Mouse (Mus musculus): ENCODE measurements around the gene C8g. TPM values are rescaled to one million over a fixed set of nuclear protein-coding genes. Genes with fewer than 3 reads are reported as not detected.
A peak's percentile ranks its signal among the peaks of the same experiment; 100 is the strongest.

C8g gene
- 5.2 TPM for polyA plus RNA-seq (2021)

GRCm38 (mm10) chr2:25501593-25502486 is at the start of gene C8g:
Gene C8g (minus strand): TSS chr2:25501719.
- ChIA-PET CTCF (interaction anchor here (1.3 kb wide), 1 partner anchor 22 kb away, joined by 3 read pairs; no protein-coding TSS in a partner anchor), POLR2A (interaction anchor here (2.7 kb wide), 1 partner anchor 46 kb away, joined by 9 read pairs; no protein-coding TSS in a partner anchor)
- no peak for TF ChIP-seq CTCF (IDR thresholded peaks at IDR 0.05)
- no peak for ATAC-seq
- no peak for DNase-seq (ENCODE audit: low read depth, low spot score)
- in situ Hi-C loops (cut with MboI; ENCODE audit: low pct_unique_long_range_greater_than_20kb) = no loop called here
- H3K27me3 ChIP-seq = no peaks in the 10 kb centered on the region

DNA sequence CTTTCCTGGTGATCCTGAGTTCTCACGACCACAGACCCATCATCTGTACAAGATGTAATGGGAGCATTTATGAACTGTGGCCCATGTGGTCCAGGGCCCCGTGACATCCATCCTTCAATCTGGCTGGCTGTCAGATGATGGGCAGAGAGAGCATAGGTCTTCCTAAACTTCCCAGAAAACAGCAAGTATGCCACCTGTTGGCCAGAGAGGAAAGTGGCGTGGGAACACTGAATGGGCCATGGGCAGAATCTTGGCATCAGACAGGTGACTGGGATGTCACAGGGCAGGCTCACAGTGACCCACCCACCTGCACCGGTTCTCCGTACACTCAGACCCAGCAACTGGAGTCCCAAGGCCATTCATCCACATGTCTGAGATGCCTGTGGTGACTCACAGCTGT is 49.7 kb upstream of the C8g start:
- no peak for DNase-seq (ENCODE audit: low read depth, low spot score)
- POLR2A ChIA-PET = interaction anchor here (0.6 to 0.8 kb wide), 2 partner anchors 16 to 38 kb away, joined by 3 to 5 read pairs; no protein-coding TSS in a partner anchor

GRCm38 (mm10) chr2:25549021-25549991 is 47.8 kb upstream of the C8g start:
- peak; percentile 77 for DNase-seq (ENCODE audit: low read depth, low spot score)
- CTCF ChIA-PET = interaction anchor here (1.1 to 5.7 kb wide), 6 partner anchors 9 to 50 kb away, joined by 4 to 35 read pairs (median 4); partner anchors contain the start of gene Edf1
- in situ Hi-C loops (cut with MboI; ENCODE audit: low pct_unique_long_range_greater_than_20kb) = no loop called here
- POLR2A ChIA-PET = interaction anchor here (0.9 kb wide), 1 partner anchor 45 kb away, joined by 3 read pairs; no protein-coding TSS in a partner anchor
- TF ChIP-seq CTCF (IDR thresholded peaks at IDR 0.05) = no peak
- no peak for ATAC-seq
- no peaks in the 10 kb centered on the region for H3K27me3 ChIP-seq

More for the DNA sequence above, 49.7 kb upstream of the C8g start:
- CTCF ChIA-PET = interaction anchor here (1.0 to 5.7 kb wide), 3 partner anchors 31 to 98 kb away, joined by 3 to 35 read pairs (median 4); no protein-coding TSS in a partner anchor
- no peak for ATAC-seq
- TF ChIP-seq CTCF (IDR thresholded peaks at IDR 0.05) = no peak
- in situ Hi-C loops (cut with MboI; ENCODE audit: low pct_unique_long_range_greater_than_20kb) = loop anchor here (5.0 kb wide), 2 partner anchors 34 to 119 kb away; no protein-coding TSS in a partner anchor
- no peaks in the 10 kb centered on the region for H3K27me3 ChIP-seq

DNA sequence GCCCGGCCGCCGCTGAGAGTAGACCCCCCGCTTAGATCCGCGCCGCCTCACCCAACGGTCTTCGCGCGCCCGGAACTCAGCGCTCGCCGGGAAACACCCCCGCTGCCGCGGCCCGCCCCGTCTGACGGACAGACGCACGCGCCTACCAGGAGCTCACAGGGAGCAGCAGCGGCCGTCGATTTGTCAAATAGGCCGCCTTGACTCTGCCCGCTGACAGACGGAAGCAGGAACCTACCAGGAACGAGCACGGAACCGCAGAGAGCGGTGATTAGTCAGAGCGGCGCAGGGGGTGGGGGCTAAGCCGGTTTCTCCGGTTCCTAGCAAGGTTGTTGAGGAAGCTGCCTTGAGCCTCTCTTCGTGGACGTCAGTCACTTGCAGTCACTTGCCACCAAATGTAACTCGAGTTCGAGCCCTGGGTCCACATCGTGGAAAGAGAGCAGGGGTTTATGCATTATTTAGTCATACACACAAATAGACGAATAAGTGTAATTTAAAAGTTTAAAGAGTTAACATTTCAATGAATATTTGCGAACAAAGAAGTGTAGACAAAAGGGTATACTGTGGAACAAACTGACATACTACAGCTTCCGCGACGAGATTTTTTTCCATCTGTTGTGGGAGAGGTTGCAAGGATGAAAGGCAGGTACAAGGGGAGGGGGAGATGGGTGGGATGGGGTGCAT is 45.4 kb upstream of the C8g start, which contains the start of gene Traf2:
Gene Traf2 (minus strand): TSS at position 130 of the 681 bp plus-strand sequence.
- no peaks in the 10 kb centered on the region for H3K27me3 ChIP-seq
- ChIA-PET POLR2A (interaction anchor here (0.7 to 2.3 kb wide), 4 partner anchors 10 to 45 kb away, joined by 3 to 9 read pairs (median 6); partner anchors contain the start of genes C8g, Edf1 and Fbxw5), CTCF (interaction anchor here (1.1 to 5.7 kb wide), 5 partner anchors 9 to 146 kb away, joined by 3 to 35 read pairs (median 5); partner anchors contain the start of gene Edf1)
- in situ Hi-C loops (cut with MboI; ENCODE audit: low pct_unique_long_range_greater_than_20kb) = no loop called here
- DNase-seq (ENCODE audit: low read depth, low spot score) (peak; percentile 93), ATAC-seq (peak; percentile 99)
- TF ChIP-seq CTCF (IDR thresholded peaks at IDR 0.05) = no peak

DNA sequence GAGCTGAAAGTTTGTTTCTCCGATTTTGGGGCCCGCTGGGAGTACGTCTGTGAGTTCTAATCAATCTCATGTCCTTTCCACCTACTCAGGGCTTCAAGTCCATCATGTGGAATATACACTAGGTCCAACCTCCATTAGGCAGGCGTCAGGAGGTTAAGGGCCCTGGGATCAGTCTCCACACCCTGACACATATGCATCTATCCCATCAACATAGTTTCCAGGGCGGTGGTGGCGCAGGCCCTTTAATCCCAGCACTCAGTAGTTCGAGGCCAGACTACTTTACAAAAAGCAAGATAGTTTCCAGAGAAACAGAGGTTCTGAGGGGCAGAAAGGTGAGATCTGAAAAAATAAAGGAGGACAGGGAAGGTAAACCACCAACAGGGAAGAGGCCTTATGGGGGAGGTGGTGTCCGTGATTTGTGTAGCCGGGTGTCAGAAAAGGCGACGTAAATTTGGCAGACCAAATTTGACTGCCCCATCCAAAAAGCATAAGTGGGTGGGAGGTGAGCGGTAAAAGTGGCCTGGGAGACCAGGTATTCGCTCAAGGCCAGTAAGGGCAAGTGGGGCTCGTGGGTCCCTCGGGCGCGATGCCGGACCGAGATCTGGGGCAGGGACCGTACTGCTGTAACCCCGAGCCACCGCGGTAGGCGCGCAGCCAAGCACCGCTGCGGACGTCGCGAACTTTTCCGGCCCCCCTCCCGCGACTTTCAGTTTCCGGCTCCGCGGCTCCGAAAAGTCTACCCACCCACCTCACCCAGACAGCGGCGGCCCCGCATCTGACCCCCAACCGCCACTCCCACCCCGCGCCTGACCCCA is 44.7 kb upstream of the C8g start:
- no peak for TF ChIP-seq CTCF (IDR thresholded peaks at IDR 0.05)
- ATAC-seq (peak; percentile 17), DNase-seq (ENCODE audit: low read depth, low spot score) (no peak)
- ChIA-PET POLR2A (interaction anchor here (1.5 to 2.3 kb wide), 2 partner anchors 8 to 11 kb away, joined by 4 to 9 read pairs; partner anchors contain the start of gene Edf1), CTCF (interaction anchor here (1.7 to 5.7 kb wide), 3 partner anchors 12 to 145 kb away, joined by 3 to 35 read pairs (median 9); partner anchors contain the start of gene Edf1)
- H3K27me3 ChIP-seq = no peaks in the 10 kb centered on the region
- in situ Hi-C loops (cut with MboI; ENCODE audit: low pct_unique_long_range_greater_than_20kb) = no loop called here

DNA sequence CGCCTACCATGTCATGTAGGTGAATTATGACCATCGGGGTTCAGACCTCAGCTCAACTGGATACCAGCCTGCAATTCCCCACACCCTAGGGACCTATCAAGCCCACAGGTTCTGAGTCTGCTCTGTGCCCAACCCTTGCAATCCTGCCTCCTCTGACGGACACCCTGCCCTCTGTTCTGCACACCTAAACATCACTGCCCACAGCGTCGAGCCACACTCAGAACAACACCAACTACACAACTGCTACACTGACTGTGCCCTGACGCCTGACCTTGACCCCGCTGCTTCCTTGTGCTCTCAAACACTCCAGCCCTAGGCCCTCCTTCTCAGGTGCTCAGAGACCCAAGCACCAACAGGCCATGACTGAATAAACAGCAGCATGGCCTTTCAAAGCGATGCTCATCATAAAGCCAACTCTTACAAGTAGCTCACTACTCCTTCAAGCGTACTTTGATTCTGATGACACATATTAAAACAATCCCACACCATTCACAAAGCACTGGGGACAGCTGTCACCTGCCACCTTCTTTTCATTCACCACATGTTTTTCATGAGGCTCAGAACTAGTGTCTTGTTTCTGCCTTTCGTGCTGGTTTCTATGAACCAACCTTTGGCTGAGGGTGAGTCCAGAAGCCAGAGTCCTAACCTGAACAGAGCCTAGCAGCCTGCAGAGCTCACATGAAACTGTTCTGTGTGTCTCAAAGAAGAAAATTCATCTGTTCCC is 40.3 kb upstream of the C8g start:
- DNase-seq (ENCODE audit: low read depth, low spot score) (no peak), ATAC-seq (no peak)
- CTCF ChIA-PET = interaction anchor here (1.1 kb wide), 1 partner anchor 8 kb away, joined by 3 read pairs; no protein-coding TSS in a partner anchor
- in situ Hi-C loops (cut with MboI; ENCODE audit: low pct_unique_long_range_greater_than_20kb) = no loop called here
- TF ChIP-seq CTCF (IDR thresholded peaks at IDR 0.05) = no peak
- POLR2A ChIA-PET = interaction anchor here (2.4 kb wide), 1 partner anchor 15 kb away, joined by 8 read pairs; the partner anchor contains the start of gene Edf1
- no peaks in the 10 kb centered on the region for H3K27me3 ChIP-seq

DNA sequence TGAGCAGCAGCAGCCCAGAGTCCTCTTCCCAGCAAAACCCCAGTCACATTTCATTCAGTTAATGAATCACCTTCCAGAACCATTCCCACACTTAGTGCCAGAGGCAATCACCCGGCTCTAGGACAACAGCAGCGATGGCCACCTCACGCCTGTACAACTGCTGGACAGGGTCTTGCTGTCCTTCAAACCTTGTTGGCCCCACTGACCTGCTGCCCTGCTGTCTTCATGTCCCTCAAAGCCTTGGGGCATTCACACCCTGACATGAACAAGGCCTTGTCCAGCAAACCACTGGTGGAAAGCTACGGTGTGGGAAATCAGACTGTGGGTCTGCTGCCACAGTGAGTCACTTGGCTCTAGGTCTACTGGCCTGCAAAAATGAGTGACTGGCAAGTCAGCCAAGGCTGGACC is 39.0 kb upstream of the C8g start:
- in situ Hi-C loops (cut with MboI; ENCODE audit: low pct_unique_long_range_greater_than_20kb) = no loop called here
- DNase-seq (ENCODE audit: low read depth, low spot score) (peak; percentile 87), ATAC-seq (peak; percentile 66)
- CTCF ChIA-PET = no interaction called here
- POLR2A ChIA-PET = interaction anchor here (0.5 to 2.4 kb wide), 4 partner anchors 13 to 42 kb away, joined by 3 to 8 read pairs (median 4); partner anchors contain the start of genes Edf1 and Fbxw5
- no peaks in the 10 kb centered on the region for H3K27me3 ChIP-seq
- no peak for TF ChIP-seq CTCF (IDR thresholded peaks at IDR 0.05)

DNA sequence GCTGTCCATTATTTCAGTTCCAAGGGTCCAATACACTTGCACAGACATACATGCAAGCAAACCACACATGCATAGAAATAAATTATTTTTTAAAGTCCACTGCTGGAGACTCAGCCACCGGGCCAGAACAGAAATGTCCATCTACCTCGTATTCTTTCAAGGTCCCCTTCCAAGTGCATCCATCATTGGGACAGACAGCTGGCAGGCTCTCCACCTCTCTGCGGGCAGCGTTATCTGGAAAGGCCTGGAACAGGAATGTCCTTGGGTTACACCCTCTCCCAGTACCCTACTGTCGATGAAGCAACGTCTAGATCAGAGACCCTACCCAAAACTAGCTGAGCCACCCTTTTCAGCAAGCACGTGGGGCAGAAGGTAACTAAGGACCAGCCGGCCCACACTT is 35.0 kb upstream of the C8g start:
- no peak for TF ChIP-seq CTCF (IDR thresholded peaks at IDR 0.05)
- H3K27me3 ChIP-seq = no peaks in the 10 kb centered on the region
- ChIA-PET CTCF (interaction anchor here (1.0 kb wide), 1 partner anchor 27 kb away, joined by 3 read pairs; no protein-coding TSS in a partner anchor), POLR2A (no interaction called here)
- DNase-seq (ENCODE audit: low read depth, low spot score) (no peak), ATAC-seq (no peak)
- in situ Hi-C loops (cut with MboI; ENCODE audit: low pct_unique_long_range_greater_than_20kb) = no loop called here
